Mouse (Mus musculus) adrenal gland, adult 10 weeks (tissue): ENCODE measurements around the gene Gpr143. TPM values are rescaled to one million over a fixed set of nuclear protein-coding genes. Genes with fewer than 3 reads are reported as not detected.

ENCODE experiments used
- polyA plus RNA-seq: library from polyadenylated mRNA; stranded (reverse); fragments of 350-450 nt; fragmentation: Illumina TruSeq; extraction: RNeasy Lipid Tissue Mini Kit (QIAGEN cat#74804); gene quantifications from one replicate; pipeline ENCODE4 v1.2.3, GENCODE M21; 2014; ENCODE audit warnings: low read depth, low replicate concordance

Gpr143 gene
- polyA plus RNA-seq: not detected

DNA sequence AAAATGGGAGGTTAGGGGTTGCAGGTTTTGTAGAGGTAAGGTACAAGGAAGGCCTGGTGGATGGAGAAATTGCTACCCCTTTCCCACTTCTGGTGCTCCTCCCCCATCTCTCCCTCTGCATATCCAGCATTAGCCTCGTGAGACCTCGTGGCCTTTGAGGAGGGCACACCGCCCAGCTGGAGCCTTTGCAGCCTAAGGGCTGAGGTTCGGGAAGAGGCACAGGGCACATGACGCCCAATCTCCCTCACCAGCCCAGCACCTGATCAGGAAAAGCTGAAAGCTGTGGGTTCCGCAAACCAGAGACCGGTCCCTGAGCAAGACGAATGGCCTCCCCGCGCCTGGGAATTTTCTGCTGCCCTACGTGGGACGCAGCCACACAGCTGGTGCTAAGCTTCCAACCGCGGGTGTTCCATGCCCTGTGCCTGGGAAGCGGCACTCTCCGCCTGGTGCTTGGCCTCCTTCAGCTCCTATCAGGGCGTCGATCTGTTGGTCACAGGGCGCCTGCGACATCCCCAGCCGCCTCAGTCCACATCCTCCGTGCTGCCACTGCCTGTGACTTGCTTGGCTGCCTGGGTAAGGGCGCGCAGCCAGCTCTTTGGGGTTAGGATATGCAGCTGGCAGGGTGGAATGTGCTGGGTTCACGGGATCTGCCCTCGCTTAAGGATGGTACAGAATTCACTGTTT is at the start of gene Gpr143:
TSS of gene Gpr143 (plus strand) at position 202 of the 684 bp plus-strand sequence.

DNA sequence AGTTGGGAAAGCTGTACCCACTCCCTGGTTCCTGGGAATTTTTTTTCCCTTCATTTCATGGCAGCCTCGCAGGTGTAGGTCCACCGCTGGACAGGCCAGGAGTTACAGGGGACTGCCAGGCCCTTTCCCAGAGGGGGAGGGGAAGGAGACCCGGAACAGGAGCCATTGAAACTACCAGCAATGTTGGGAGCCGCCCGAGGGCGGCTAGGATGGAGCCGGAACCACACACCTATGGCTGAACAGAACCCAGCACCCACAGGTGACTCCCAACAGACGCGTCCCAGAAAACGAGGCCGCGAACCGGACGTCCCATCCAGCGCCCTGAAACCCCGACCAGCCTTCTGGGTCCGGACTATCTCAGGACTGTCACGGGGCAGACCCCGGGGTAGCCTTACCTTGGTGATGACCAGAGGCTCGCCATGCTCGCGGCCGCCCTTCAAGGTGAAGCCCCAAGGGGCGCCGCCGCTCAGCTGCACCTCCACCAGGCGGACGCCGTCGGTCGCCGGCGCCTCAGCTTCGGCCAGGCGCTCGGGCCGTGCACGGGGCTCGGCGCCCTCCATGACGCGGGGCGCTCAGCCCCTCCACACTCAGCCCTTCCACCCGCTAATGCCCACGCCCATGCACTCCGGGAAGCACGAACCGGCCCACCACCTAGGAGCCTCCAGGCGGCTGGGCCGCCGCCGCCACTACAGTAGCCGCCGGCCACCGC is 12.7 kb upstream of the Gpr143 start, which contains the start of gene Shroom2:
TSS of gene Shroom2 (minus strand) at position 575 of the 709 bp plus-strand sequence.

Other genes with a start within 250 kb of the Gpr143 start
- gene Cldn34a, start 218.6 kb upstream of the Gpr143 start, polyA plus RNA-seq: not detected
- gene Shroom2, start 12.5 kb upstream of the Gpr143 start, polyA plus RNA-seq: 15.0 TPM
- 10.3 TPM for gene Usp51, start 224.5 kb downstream of the Gpr143 start, polyA plus RNA-seq